25 mouse cellular contexts compared by ENCODE assay signal in the genomic region with DNA sequence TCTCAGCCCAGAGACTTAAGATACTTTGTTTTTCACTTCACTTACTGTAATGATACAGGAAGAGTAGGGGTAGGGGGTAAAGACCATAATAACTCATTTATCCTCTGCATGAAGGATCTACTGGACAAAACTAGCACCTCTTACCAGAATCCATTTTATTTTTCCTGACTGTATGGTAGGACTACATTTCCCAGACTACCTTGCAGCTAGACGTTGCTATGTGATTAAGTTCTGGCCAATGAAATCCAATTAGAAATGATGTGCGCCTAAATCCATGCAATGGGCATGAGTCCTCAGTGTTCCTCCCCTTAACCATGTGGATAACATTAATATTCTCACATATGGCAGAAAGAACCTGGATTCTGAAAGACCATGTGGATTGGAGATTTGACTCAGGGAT.
DNase-seq lines count a peak whose midpoint lies in the region; ATAC-seq and TF ChIP-seq lines count a peak whose summit lies in the region.
"Had no signal": no experiment of that assay in that cellular context is flagged by ENCODE, and none has a peak within 500 bp of the region (broad histone marks: within the 10 kb centered on the region; RNA-seq: fewer than 3 reads in every experiment).

No protein-coding gene starts in this region.

- H3K4me1 ChIP-seq in CH12.LX (ENCODE audit: control insufficient read depth in 1 of 2, insufficient read depth in 2 of 2) (no peaks in the 10 kb centered on the region), ES-E14 (ENCODE audit: control insufficient read depth in 2 of 2, insufficient read depth in 2 of 2, low read length in 2 of 2, poor library complexity in 1 of 2) (no peaks in the 10 kb centered on the region)

- no peak for DNase-seq in CH12.LX (ENCODE audit: extremely low read depth)
- DNase-seq in ES-CJ7 (ENCODE audit: low read depth, low spot score), result peak; percentile 15
- no peak for DNase-seq in ES-E14 (ENCODE audit: low read depth, low spot score)
- DNase-seq in R1 (ENCODE audit: low read depth, low spot score), result peak; percentile 26
- no peak for DNase-seq in heart, postnatal 4 days
- DNase-seq in kidney, adult 18-20 months, result no peak
- DNase-seq: adrenal gland, adult 2 months; adrenal gland, adult 8-10 months; adrenal gland, postnatal 10 days; adrenal gland, postnatal 14 days; adrenal gland, postnatal 25 days; adrenal gland, postnatal 36 days; B cell, adult 2 months; cerebellum, adult 11 months; cerebellum, adult 11-12 months; cerebellum, adult 18-20 months; cerebellum, adult 2 months; cerebellum, adult 8-10 months; cerebellum, adult 9-10 months had no signal

- TF ChIP-seq CTCF in CH12.LX (conservative IDR thresholded peaks at IDR 0.05 in 1 of 2, IDR thresholded peaks at IDR 0.05 in 1 of 2; ENCODE audit: low read depth in 2 of 2, low read length in 2 of 2), result no peak

- no peak for TF ChIP-seq POLR2A in CH12.LX (IDR thresholded peaks at IDR 0.05; ENCODE audit: low read depth, low read length)

- H3K9me3 ChIP-seq in CH12.LX (replicated peaks; ENCODE audit: low read length) (peaks cover 3% of the 10 kb centered on the region), ES-E14 (ENCODE audit: control insufficient read depth, insufficient read depth, low read depth, low read length) (no peaks in the 10 kb centered on the region)

- TF ChIP-seq EP300 in CH12.LX (IDR thresholded peaks at IDR 0.05; ENCODE audit: low read length), result no peak

- H3K4me2 ChIP-seq in CH12.LX (ENCODE audit: insufficient read depth, low read depth, poor library complexity, severe bottlenecking), result no peak overlapping the region

- ATAC-seq in megakaryocyte, adult 5-6 weeks (ENCODE audit: poor library complexity, severe bottlenecking), result no peak
- ATAC-seq in megakaryocyte progenitor cell, adult 5-6 weeks (replicated peaks; ENCODE audit: poor library complexity), result no peak
- ATAC-seq: activated CD4-positive, CD25-positive, alpha-beta regulatory T cell, adult 4 months; CD4-positive, CD25-positive, alpha-beta regulatory T cell, adult 4 months; Patski had no signal

- H3K27me3 ChIP-seq in CH12.LX (replicated peaks), result peaks cover 40% of the 10 kb centered on the region

- dilution Hi-C loops in CH12.LX (cut with MboI; ENCODE audit: extremely low pct_ligation_motif_present, extremely low pct_unique_long_range_greater_than_20kb, low sequenced_read_pairs), result no loop called here

- no peaks in the 10 kb centered on the region for H3K36me3 ChIP-seq in CH12.LX (replicated peaks in 1 of 2; ENCODE audit: control insufficient read depth in 1 of 2, insufficient read depth in 1 of 2, low read length in 1 of 2)
- no peaks in the 10 kb centered on the region for H3K36me3 ChIP-seq in ES-E14 (ENCODE audit: control insufficient read depth, insufficient read depth, low read length, poor library complexity, severe bottlenecking)
- H3K36me3 ChIP-seq: G1E had no signal

- no peak for TF ChIP-seq RAD21 in CH12.LX (IDR thresholded peaks at IDR 0.05; ENCODE audit: low read depth, low read length)

- H3K27ac ChIP-seq in CH12.LX (ENCODE audit: insufficient read depth, low read depth) (no peak overlapping the region), ES-E14 (ENCODE audit: insufficient read depth, low read depth, low read length, poor library complexity, severe bottlenecking) (no peak overlapping the region)

- H3K4me3 ChIP-seq in CH12.LX (replicated peaks in 1 of 3; ENCODE audit: low read depth in 2 of 3, low read length in 2 of 3, poor library complexity in 1 of 3) (no peak overlapping the region), ES-E14 (ENCODE audit: insufficient read depth in 1 of 2, low read depth in 1 of 2, low read length in 2 of 2, poor library complexity in 1 of 2, severe bottlenecking in 1 of 2) (no peak overlapping the region)

- no peaks in the 10 kb centered on the region for H3K79me2 ChIP-seq in CH12.LX (replicated peaks; ENCODE audit: control insufficient read depth, extremely low read depth, insufficient read depth, poor library complexity, severe bottlenecking)

- H3K9ac ChIP-seq in CH12.LX (ENCODE audit: insufficient read depth, low read depth) (no peak overlapping the region), ES-E14 (ENCODE audit: insufficient read depth, low read depth, low read length, poor library complexity, severe bottlenecking) (no peak overlapping the region)

- in situ Hi-C loops in CH12.LX (cut with MboI; ENCODE audit: low pct_ligation_motif_present, low pct_unique_long_range_greater_than_20kb, low sequenced_read_pairs), result no loop called here
- in situ Hi-C loops in ES-E14 (cut with MboI; ENCODE audit: low sequenced_read_pairs in 2 of 2, unreplicated experiment in 2 of 2), result no loop called here

TF ChIP-seq in CH12.LX, 34 proteins besides CTCF, POLR2A, EP300 and RAD21:
- no peak for TF ChIP-seq RCOR1 (conservative IDR thresholded peaks at IDR 0.05; ENCODE audit: low read depth, low read length)
- peak; percentile 69 for TF ChIP-seq HCFC1 (IDR thresholded peaks at IDR 0.05; ENCODE audit: low read depth, low read length)
- no peak for TF ChIP-seq MAZ (IDR thresholded peaks at IDR 0.05; ENCODE audit: low read depth, low read length)
- TF ChIP-seq ZNF384 (IDR thresholded peaks at IDR 0.05; ENCODE audit: low read depth, low read length), result no peak
- no peak for TF ChIP-seq CHD2 (IDR thresholded peaks at IDR 0.05; ENCODE audit: low read length)
- no peak for TF ChIP-seq ZC3H11A (IDR thresholded peaks at IDR 0.05; ENCODE audit: low read depth, low read length)

TF ChIP-seq in ES-E14, 5 proteins besides CTCF, POLR2A, EP300 and RAD21:
- TF ChIP-seq HCFC1 (IDR thresholded peaks at IDR 0.05; ENCODE audit: borderline replicate concordance, insufficient read depth, low read length), result peak; percentile 81
- TF ChIP-seq ZNF384 (IDR thresholded peaks at IDR 0.05; ENCODE audit: low read depth, low read length), result no peak

Comparison
In these comparisons a context has a peak if more than half of its experiments do, and no peak if none do; other contexts are left out.
1. DNase-seq: peak in ES-CJ7 (single experiment) and R1 (single experiment); none in CH12.LX (single experiment), ES-E14 (single experiment), heart, postnatal 4 days (single experiment) and kidney, adult 18-20 months (single experiment).